Mouse (Mus musculus) testis, adult 2 months (tissue): ENCODE data around the gene Ado. TPM values are rescaled to one million over a fixed set of nuclear protein-coding genes. Genes with fewer than 3 reads are reported as not detected.
A peak's percentile ranks its signal among the peaks of the same experiment; 100 is the strongest.

ENCODE experiments used
- H3K27ac ChIP-seq: fragments of 200-500 bp; 2 replicates; pipeline ENCODE4 v1.5.1; 2012; ENCODE audit warnings: low read depth, low read length; ENCODE audit not compliant: control insufficient read depth, insufficient read depth
- H3K27me3 ChIP-seq: fragments of 200-500 bp; 2 replicates; pipeline ENCODE4 v1.6.1; 2012; ENCODE audit warnings: mild to moderate bottlenecking, low read length, moderate library complexity; ENCODE audit not compliant: control insufficient read depth, insufficient read depth
- H3K36me3 ChIP-seq: fragments of 200-500 bp; 2 replicates; pipeline ENCODE4 v1.6.1; 2012; ENCODE audit warnings: mild to moderate bottlenecking, low read length; ENCODE audit not compliant: control insufficient read depth, insufficient read depth
- H3K4me1 ChIP-seq: fragments of 200-500 bp; 2 replicates; pipeline ENCODE4 v1.6.1; 2012; ENCODE audit warnings: low read length; ENCODE audit not compliant: control insufficient read depth, insufficient read depth
- H3K4me3 ChIP-seq: fragments of 200-500 bp; 2 replicates; pipeline ENCODE4 v1.5.1; 2012; ENCODE audit warnings: low read depth, mild to moderate bottlenecking, low read length, moderate library complexity, mixed read lengths; ENCODE audit not compliant: control insufficient read depth
- CTCF ChIP-seq: fragments of 200-500 bp; IDR thresholded peaks from 2 replicates; pipeline ENCODE4 v1.5.1; 2012; ENCODE audit warnings: low read depth, mild to moderate bottlenecking, inconsistent platforms, low read length, moderate library complexity; ENCODE audit not compliant: control insufficient read depth, insufficient read depth, insufficient replicate concordance
- POLR2A ChIP-seq: fragments of 200-500 bp; IDR thresholded peaks from 2 replicates; pipeline ENCODE4 v1.6.1; 2012; ENCODE audit warnings: low read depth, mild to moderate bottlenecking, inconsistent platforms, low read length, moderate library complexity; ENCODE audit not compliant: control insufficient read depth
- polyA plus RNA-seq: library from polyadenylated mRNA; depleted of rRNA; stranded (reverse); fragments of >200 nt; gene quantifications from 2 replicates; pipeline ENCODE4 v1.2.3, GENCODE M21; 2012; rRNA removed

Gene Ado
- polyA plus RNA-seq = 10.1 and 11.6 TPM in 2 replicates

DNA sequence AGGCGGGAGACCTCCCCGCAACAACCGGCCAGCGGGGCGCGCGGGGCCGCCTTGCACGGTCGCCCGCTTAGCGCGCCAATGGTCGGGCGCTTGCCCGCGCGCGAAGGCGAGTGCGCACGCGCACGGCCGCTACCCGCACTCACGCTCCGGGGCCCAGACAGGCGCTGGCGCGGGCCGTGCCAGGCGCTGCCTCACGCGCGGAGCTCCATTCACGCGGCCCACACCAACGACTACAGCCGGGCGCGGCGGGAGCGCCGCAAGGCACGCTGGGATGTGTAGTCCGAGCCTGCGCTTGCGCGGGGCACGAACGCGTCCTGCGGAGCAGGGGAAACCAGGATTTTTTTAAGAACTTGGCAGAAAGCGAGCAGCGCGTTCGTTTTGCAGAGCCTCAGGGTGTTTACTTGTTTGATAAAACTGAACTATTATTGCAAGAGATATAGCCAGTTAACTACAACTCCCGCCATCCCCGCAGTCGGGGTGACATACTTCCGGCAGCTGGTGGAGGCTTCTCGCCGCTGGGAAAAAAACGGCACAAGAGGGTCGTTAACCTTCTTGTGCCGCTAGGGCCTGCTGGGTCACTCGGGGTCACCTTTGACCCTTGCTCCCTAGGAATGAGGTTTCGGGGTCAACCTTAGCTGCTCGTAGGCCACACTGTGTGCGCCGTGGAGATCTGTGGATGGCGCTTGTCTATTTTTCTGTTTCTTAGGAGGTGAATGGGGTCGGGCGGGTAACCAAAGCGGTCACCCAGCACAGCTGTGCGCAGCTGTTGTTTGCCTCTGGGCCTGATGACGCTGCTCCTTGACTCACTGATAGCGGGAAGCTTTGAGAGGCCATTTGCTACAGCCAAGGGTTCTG, at the start of gene Ado:
Gene Ado, minus strand, starts transcription at position 79 of the 855 bp plus-strand sequence.
- H3K27me3 ChIP-seq = no peaks in the 10 kb centered on the region
- H3K27ac ChIP-seq = peak within 1 kb of the TSS; percentile 96
- H3K4me1 ChIP-seq = peaks cover 8% of the 10 kb centered on the region
- peaks cover 2% of the 10 kb centered on the region; the same call in 1 of the 2 replicates for H3K36me3 ChIP-seq
- TF ChIP-seq CTCF (0 out of 2 replicates have a peak, but pooled peaks have one; percentile 12), POLR2A (peak; percentile 51)
- peak within 1 kb of the TSS; percentile 86 for H3K4me3 ChIP-seq

DNA sequence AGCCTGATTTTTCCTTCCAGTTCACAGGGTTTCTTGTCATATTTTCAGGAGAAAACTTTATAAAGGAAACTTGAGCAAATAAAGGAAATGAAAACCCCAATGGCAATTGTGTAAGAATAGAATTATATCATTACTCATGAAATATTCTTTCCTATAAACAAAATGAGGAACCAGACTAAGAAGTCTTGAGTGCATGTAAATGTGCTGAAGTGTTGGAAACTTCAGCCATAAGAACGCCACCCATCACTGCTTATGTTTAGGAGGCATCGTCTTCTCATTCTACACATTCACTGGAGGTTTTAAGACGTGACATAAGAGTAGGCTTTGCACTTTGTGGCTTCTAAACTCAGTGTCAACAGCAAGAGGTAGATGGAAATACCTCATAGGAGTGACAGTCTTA, 46.5 kb upstream of the Ado start:
- Histone ChIP-seq H3K4me1 (no peaks in the 10 kb centered on the region; the same call in 1 of the 2 replicates), H3K4me3 (no peak overlapping the region), H3K36me3 (no peaks in the 10 kb centered on the region), H3K27me3 (no peaks in the 10 kb centered on the region), H3K27ac (no peak overlapping the region)
- TF ChIP-seq CTCF (no peak), POLR2A (no peak)

GRCm38 (mm10) chr10:67585873-67586610, 37.3 kb upstream of the Ado start:
- Histone ChIP-seq H3K4me3 (no peak overlapping the region), H3K4me1 (peaks cover 2% of the 10 kb centered on the region; the same call in 1 of the 2 replicates), H3K36me3 (no peaks in the 10 kb centered on the region), H3K27ac (no peak overlapping the region), H3K27me3 (no peaks in the 10 kb centered on the region)
- TF ChIP-seq CTCF (no peak), POLR2A (no peak)

DNA sequence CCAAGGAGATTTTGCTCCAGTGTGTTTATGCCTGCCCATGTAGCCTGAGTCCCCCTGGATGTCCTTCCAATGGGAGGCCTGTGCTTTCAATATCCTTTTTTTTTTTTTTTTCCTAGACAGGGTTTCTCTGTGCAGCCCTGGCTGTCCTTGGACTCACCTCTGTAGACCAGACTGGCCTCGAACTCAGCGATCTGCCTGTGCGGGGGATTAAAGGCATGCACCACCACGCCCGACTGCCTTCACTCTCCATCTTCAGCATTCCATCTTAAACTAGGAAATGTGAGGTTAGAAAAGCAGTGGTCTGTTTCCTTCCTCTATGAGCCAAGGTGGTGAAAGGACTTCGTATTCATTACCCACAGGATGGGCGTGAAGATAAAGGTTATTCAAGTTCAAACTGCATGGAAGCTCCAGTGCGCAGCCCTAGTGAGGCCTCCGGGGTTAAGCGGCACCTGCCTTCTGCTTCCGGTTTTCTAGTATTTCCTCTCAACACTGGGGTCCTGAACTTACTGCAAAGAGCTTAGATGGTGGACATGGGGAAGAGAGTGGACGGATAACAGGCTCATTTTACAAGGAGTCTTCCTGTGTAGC, 33.0 kb upstream of the Ado start:
- H3K27me3 ChIP-seq = no peaks in the 10 kb centered on the region
- no peak overlapping the region for H3K4me3 ChIP-seq
- H3K27ac ChIP-seq = no peak overlapping the region
- peaks cover 2% of the 10 kb centered on the region; the same call in 1 of the 2 replicates for H3K4me1 ChIP-seq
- TF ChIP-seq CTCF (no peak), POLR2A (no peak)
- H3K36me3 ChIP-seq = no peaks in the 10 kb centered on the region

- Histone ChIP-seq H3K4me1 (peaks cover 1% of the 10 kb centered on the region; the same call in 1 of the 2 replicates), H3K27ac (no peak overlapping the region), H3K36me3 (no peaks in the 10 kb centered on the region), H3K27me3 (no peaks in the 10 kb centered on the region), H3K4me3 (no peak overlapping the region)
- TF ChIP-seq POLR2A (no peak), CTCF (no peak)
Measured at GRCm38 (mm10) chr10:67579830-67580229, 31.1 kb upstream of the Ado start.

DNA sequence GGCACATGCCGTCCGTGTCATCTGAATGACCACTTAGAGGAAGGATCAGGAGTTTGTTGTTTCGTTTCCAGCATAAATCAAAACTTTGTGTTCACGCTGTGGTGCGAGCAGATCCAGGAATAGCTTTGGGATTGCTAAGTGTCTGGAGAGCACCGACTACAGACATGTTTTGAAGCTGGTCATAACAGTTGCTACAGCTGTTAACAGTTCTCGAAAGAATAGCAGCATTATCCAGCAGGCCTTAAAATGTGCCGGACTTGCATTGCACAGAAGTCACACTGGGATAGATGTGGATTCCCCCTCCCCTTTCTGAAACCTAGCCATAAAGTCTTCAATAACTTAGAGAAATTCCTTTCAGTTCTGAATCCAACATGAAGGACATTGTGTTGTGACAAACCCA, 24.6 kb upstream of the Ado start:
- Histone ChIP-seq H3K27ac (no peak overlapping the region), H3K27me3 (no peaks in the 10 kb centered on the region), H3K36me3 (no peaks in the 10 kb centered on the region), H3K4me3 (peak overlapping the region; percentile 89; the same call in 1 of the 2 replicates), H3K4me1 (no peaks in the 10 kb centered on the region)
- TF ChIP-seq POLR2A (no peak), CTCF (no peak)

- peak overlapping the region; percentile 89 for H3K4me3 ChIP-seq
- H3K4me1 ChIP-seq = no peaks in the 10 kb centered on the region
- no peaks in the 10 kb centered on the region for H3K36me3 ChIP-seq
- no peaks in the 10 kb centered on the region for H3K27me3 ChIP-seq
- TF ChIP-seq CTCF (no peak), POLR2A (no peak)
- H3K27ac ChIP-seq = no peak overlapping the region
Measured at GRCm38 (mm10) chr10:67571443-67571842, 22.7 kb upstream of the Ado start.

GRCm38 (mm10) chr10:67569539-67569938, 20.8 kb upstream of the Ado start:
- Histone ChIP-seq H3K36me3 (no peaks in the 10 kb centered on the region), H3K4me3 (peak overlapping the region; percentile 89), H3K27ac (no peak overlapping the region; the same call in 1 of the 2 replicates), H3K4me1 (no peaks in the 10 kb centered on the region), H3K27me3 (no peaks in the 10 kb centered on the region)
- TF ChIP-seq POLR2A = no peak
- no peak for TF ChIP-seq CTCF
